Mouse (Mus musculus) spleen, adult 2 months (tissue): ENCODE measurements at regions not wholly inside any gene's neighbourhood (a gene's known extent, or its start where the extent isn't known, plus 50 kb on each side); places are given as distances from the start of the nearest gene placed in this dataset.

Source experiments
- DNase-seq, 2 experiments: peaks; one replicate each; pipeline versions ENCODE4 v3.0.0 to v3.0.0-alpha.2; 2012 to 2021; ENCODE audit warnings: low spot score in 2 of 2, low read depth in 1 of 2
- H3K27ac ChIP-seq: fragments of 200-500 bp; 2 replicates; pipeline ENCODE4 v1.5.1; 2012; ENCODE audit warnings: low read length, inconsistent platforms; ENCODE audit not compliant: insufficient read depth
- H3K27me3 ChIP-seq: fragments of 200-500 bp; 2 replicates; pipeline ENCODE4 v1.6.1; 2012; ENCODE audit warnings: mild to moderate bottlenecking, moderate library complexity, low read length, inconsistent platforms; ENCODE audit not compliant: control insufficient read depth, insufficient read depth
- H3K36me3 ChIP-seq: fragments of 200-500 bp; 2 replicates; pipeline ENCODE4 v1.6.1; 2012; ENCODE audit warnings: mild to moderate bottlenecking, low read length, inconsistent platforms; ENCODE audit not compliant: control insufficient read depth, insufficient read depth
- H3K4me1 ChIP-seq: fragments of 200-500 bp; 2 replicates; pipeline ENCODE4 v1.6.1; 2011; ENCODE audit warnings: inconsistent platforms; ENCODE audit not compliant: control insufficient read depth, insufficient read depth, insufficient read length
- H3K4me3 ChIP-seq: fragments of 200-500 bp; 2 replicates; pipeline ENCODE4 v1.5.1; 2011; ENCODE audit warnings: mild to moderate bottlenecking, inconsistent platforms; ENCODE audit not compliant: insufficient read depth, insufficient read length; ENCODE audit errors: extremely low read depth
- CTCF ChIP-seq: fragments of 200-500 bp; IDR thresholded peaks from 2 replicates; pipeline ENCODE4 v1.5.1; 2011; ENCODE audit warnings: mild to moderate bottlenecking, inconsistent platforms; ENCODE audit not compliant: insufficient read depth, insufficient read length, insufficient replicate concordance; ENCODE audit errors: extremely low read depth
- POLR2A ChIP-seq: fragments of 200-500 bp; IDR thresholded peaks from 2 replicates; pipeline ENCODE4 v1.6.1; 2011; ENCODE audit warnings: low read depth, low read length, inconsistent platforms
- WGBS: fragments of 180-500 bp; shearing (Covaris S2); methylation state at CpG from one replicate; pipeline ENCODE4 v1.1.7; 2018; 5-methylcytosine and 5-hydroxymethylcytosine counted together

DNA sequence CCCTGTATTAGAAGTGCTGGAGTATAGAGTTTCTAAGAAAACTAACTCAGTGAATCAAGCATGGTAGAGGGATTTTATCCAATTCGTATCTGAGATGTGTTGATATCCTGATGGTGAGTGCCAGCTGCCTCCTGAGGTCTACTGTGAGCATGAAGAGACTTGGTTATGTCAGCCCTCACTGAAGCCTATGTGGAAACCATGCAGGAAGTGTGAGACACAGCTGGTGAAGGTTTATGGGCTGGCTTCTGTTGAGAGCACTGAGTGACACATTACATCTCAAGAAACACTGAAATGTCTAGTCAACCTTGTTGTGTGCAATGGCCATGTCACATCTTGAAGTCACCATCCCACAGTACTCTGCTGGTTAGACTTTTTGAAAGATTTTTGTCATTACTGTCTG, 104.6 kb downstream of the Psmg1 start:
- Histone ChIP-seq H3K27me3 (no peaks in the 10 kb centered on the region), H3K27ac (no peak overlapping the region), H3K4me1 (no peaks in the 10 kb centered on the region), H3K4me3 (no peak overlapping the region), H3K36me3 (no peaks in the 10 kb centered on the region)
- 36% methylated on average over 1 of the region's 1 CpGs for WGBS
- TF ChIP-seq CTCF (no peak), POLR2A (no peak)
- no peak for DNase-seq

DNA sequence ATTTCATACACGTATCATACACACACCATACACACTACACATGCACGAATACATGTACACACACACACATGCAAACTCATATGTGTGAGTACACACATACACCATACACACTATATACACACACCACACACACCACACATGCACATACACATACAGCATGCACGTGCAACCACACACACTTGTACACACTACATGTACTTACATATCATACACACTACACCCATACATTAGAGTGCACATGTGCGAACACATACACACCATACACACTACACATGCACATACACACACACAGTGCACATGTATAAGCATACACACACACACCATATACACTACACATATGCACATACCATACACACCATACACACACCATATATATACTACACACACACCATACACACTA, 117.5 kb downstream of the Psmg1 start:
- Histone ChIP-seq H3K27ac (no peak overlapping the region), H3K27me3 (no peaks in the 10 kb centered on the region), H3K4me3 (no peak overlapping the region), H3K4me1 (peaks cover 6% of the 10 kb centered on the region; the same call in 1 of the 2 replicates), H3K36me3 (no peaks in the 10 kb centered on the region)
- DNase-seq: no peak
- TF ChIP-seq CTCF (no peak), POLR2A (no peak)
- 93% methylated on average over 4 of the region's 4 CpGs for WGBS

DNA sequence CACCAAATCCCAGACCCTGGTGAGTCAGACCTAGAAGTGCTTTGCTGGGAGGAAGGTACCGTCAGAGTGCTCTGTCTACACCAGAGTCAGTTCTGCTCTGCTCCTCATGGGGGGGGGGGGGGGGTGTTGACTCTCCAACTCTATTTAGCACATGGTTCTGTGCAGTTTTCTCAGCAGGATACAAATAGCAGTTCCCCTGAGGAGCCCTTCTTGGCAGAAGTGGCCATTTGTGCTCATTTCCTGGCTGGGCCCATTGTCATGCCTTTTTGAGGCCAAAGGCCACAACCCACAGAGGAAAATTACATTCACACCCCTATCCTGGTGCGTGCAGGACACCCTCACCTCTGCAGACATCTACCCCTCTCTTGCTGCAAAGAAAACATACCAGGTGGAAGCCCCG, 118.3 kb downstream of the Psmg1 start:
- H3K27me3 ChIP-seq: no peaks in the 10 kb centered on the region
- no peak overlapping the region for H3K4me3 ChIP-seq
- H3K4me1 ChIP-seq: peaks cover 6% of the 10 kb centered on the region; the same call in 1 of the 2 replicates
- TF ChIP-seq POLR2A (no peak), CTCF (no peak)
- DNase-seq: no peak
- 62% methylated on average over 3 of the region's 3 CpGs for WGBS
- no peaks in the 10 kb centered on the region for H3K36me3 ChIP-seq
- no peak overlapping the region for H3K27ac ChIP-seq

DNA sequence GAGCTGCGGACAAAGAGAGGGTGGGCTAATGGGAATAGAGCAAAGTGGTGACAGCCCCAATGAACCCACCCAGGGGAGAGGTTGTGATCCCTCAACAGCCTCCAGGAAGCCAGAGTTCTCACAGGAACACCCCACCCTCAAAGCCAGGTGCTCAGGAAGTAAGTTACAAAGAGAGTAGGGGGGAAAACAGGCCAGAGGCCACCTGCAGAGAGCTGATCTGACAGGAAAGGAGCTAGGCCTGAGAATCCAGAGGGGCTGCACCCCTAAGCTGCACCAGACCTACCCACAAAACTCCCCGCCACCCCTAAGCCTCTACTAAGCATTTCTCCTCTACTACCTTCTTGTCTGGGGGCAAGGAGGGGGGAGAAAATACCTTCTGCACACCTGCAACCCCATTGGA, 120.5 kb downstream of the Psmg1 start:
- peaks cover 6% of the 10 kb centered on the region; the same call in 1 of the 2 replicates for H3K4me1 ChIP-seq
- 64% methylated on average over 2 of the region's 2 CpGs for WGBS
- no peaks in the 10 kb centered on the region for H3K27me3 ChIP-seq
- no peak for DNase-seq
- TF ChIP-seq POLR2A: no peak
- no peak for TF ChIP-seq CTCF
- H3K27ac ChIP-seq: no peak overlapping the region
- no peaks in the 10 kb centered on the region for H3K36me3 ChIP-seq
- no peak overlapping the region for H3K4me3 ChIP-seq

DNA sequence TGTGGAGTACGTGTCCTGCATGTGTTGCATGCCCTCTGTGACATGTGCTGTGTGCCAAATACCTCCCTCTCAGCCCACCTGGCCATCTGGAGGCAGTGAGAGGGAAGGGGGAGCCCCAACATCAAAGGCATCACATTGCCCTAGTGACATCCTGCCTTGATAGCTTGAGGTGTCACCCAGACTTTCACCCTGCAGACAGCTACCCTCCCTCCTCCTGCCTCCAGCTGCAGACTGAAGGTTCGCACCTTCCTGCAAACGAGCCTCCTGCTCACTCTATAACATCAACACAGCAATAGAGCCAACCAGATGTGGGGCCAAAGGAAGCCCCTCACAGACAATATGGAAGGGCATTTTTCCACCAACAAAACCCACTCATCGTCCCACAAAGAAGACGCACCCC, 121.3 kb downstream of the Psmg1 start:
- peak; percentile 25 to 45 for DNase-seq
- no peak overlapping the region for H3K4me3 ChIP-seq

DNA sequence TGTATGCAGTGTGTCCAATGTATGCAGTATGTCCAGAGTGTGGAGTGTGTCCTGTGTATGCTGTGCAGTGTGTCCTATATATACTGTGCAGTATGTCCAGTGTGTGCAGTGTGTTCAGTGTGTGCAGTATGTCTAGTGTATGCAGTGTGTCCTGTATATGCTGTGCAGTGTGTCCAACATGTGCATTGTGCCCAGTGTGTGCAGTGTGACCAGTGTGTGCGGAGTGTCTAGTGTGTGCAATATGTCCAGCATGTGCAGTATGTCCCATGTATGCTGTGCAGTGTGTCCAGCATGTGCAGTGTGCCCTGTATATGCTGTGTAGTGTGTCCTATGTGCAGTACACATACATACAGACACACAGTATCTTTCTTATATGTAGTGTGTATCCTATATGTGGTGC, 121.9 kb downstream of the Psmg1 start:
- H3K27me3 ChIP-seq: no peaks in the 10 kb centered on the region
- DNase-seq: no peak
- no peak overlapping the region for H3K4me3 ChIP-seq
- no peaks in the 10 kb centered on the region for H3K36me3 ChIP-seq
- peaks cover 6% of the 10 kb centered on the region; the same call in 1 of the 2 replicates for H3K4me1 ChIP-seq
- H3K27ac ChIP-seq: no peak overlapping the region
- no peak for TF ChIP-seq POLR2A
- no peak for TF ChIP-seq CTCF
- WGBS: 95% methylated on average over 1 of the region's 1 CpGs

More for the DNA sequence above, 121.3 kb downstream of the Psmg1 start:
- Histone ChIP-seq H3K27me3 (no peaks in the 10 kb centered on the region), H3K36me3 (no peaks in the 10 kb centered on the region), H3K27ac (no peak overlapping the region), H3K4me1 (peaks cover 6% of the 10 kb centered on the region; the same call in 1 of the 2 replicates)
- TF ChIP-seq CTCF (no peak), POLR2A (no peak)
- WGBS: 28% methylated on average over 5 of the region's 5 CpGs

DNA sequence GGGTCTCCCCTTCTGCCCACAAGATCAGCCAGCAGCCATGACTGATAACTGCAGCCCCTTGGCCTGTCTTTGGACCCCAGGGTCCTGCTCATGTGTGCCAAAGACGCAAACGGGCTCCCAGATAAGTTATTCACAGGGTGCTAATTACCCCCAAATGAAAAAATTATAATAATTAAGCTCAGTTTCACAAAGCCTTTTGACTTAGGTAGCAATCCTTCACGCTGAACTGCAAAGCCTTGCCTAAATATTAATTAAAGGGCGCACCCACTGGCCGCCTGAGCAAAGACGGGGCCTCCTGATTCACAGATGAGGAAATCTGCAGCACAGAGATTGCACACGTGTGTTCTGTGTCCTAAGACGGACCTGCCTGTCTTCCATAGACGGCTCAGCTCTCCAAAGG, 123.2 kb downstream of the Psmg1 start:
- no peaks in the 10 kb centered on the region for H3K36me3 ChIP-seq
- 91% methylated on average over 9 of the region's 9 CpGs for WGBS
- H3K27ac ChIP-seq: no peak overlapping the region
- no peaks in the 10 kb centered on the region for H3K27me3 ChIP-seq
- H3K4me3 ChIP-seq: no peak overlapping the region
- peaks cover 6% of the 10 kb centered on the region; the same call in 1 of the 2 replicates for H3K4me1 ChIP-seq
- DNase-seq: no peak
- TF ChIP-seq POLR2A: no peak
- no peak for TF ChIP-seq CTCF
